In genomic region chr17:40275519-40275918, GRCm38 (mm10) we compare ENCODE assay signal across 24 mouse cellular contexts. TPM values are rescaled to one million over a fixed set of nuclear protein-coding genes. Genes with fewer than 3 reads are reported as not detected.
"Had no signal": no experiment of that assay in that cellular context is flagged by ENCODE, and none has a peak within 500 bp of the region (broad histone marks: within the 10 kb centered on the region; RNA-seq: fewer than 3 reads in every experiment).

No protein-coding gene starts in this region.

- ATAC-seq: midbrain, embryonic 16.5 days had no signal

- H3K27ac ChIP-seq: midbrain, embryonic 10.5 days; midbrain, embryonic 12.5 days; neural tube, embryonic 12.5 days; stomach, embryonic 15.5 days; stomach, postnatal 0 days had no signal

- H3K9me3 ChIP-seq: midbrain, embryonic 10.5 days; midbrain, embryonic 12.5 days; neural tube, embryonic 12.5 days; stomach, embryonic 15.5 days had no signal

- H3K27me3 ChIP-seq: midbrain, embryonic 12.5 days; neural tube, embryonic 12.5 days; stomach, embryonic 15.5 days had no signal

- H3K4me2 ChIP-seq: lung, embryonic 14.5 days; midbrain, embryonic 12.5 days; neural tube, embryonic 12.5 days; stomach, embryonic 15.5 days had no signal

- H3K4me1 ChIP-seq: midbrain, embryonic 10.5 days; midbrain, embryonic 12.5 days; neural tube, embryonic 12.5 days; stomach, embryonic 15.5 days had no signal

- H3K4me3 ChIP-seq: midbrain, embryonic 10.5 days; midbrain, embryonic 12.5 days; myocyte; neural tube, embryonic 12.5 days; stomach, embryonic 15.5 days had no signal

- DNase-seq: lung, adult 18-20 months; lung, embryonic 14.5 days; lung, postnatal 10 days; lung, postnatal 4 days; right cerebral cortex, postnatal 14 days; thymus, adult 2 months; thymus, postnatal 25 days; thymus, postnatal 4 days had no signal

- H3K36me3 ChIP-seq: midbrain, embryonic 10.5 days; midbrain, embryonic 12.5 days; neural tube, embryonic 12.5 days; stomach, embryonic 15.5 days had no signal

- H3K9ac ChIP-seq: lung, embryonic 14.5 days; midbrain, embryonic 12.5 days; neural tube, embryonic 12.5 days; stomach, embryonic 15.5 days had no signal

RNA-seq across cellular contexts. Expression of gene Crisp3, which starts 33.4 kb away (rescaled TPM):
- total RNA-seq: megakaryocyte, adult 5-6 weeks; megakaryocyte-erythroid progenitor cell, adult 5-6 weeks had no signal
- polyA plus RNA-seq: lung, embryonic 14.5 days; lung, embryonic 16.5 days; midbrain, embryonic 10.5 days; midbrain, embryonic 12.5 days; midbrain, embryonic 14.5 days; midbrain, embryonic 16.5 days; myocyte; neural tube, embryonic 12.5 days; neural tube, embryonic 14.5 days; stomach, embryonic 15.5 days; stomach, postnatal 0 days; testis, adult 2 months; thymus, adult 2 months; urinary bladder, adult 2 months had no signal

RNA-seq across cellular contexts. Expression of gene Crisp1, which starts 43.5 kb away (rescaled TPM):
- total RNA-seq: megakaryocyte, adult 5-6 weeks; megakaryocyte-erythroid progenitor cell, adult 5-6 weeks; neutrophil, adult 5-6 weeks had no signal
- polyA plus RNA-seq: lung, embryonic 14.5 days; lung, embryonic 16.5 days; midbrain, embryonic 10.5 days; midbrain, embryonic 12.5 days; midbrain, embryonic 14.5 days; midbrain, embryonic 16.5 days; myocyte; neural tube, embryonic 12.5 days; neural tube, embryonic 14.5 days; spleen, adult 2 months; urinary bladder, adult 2 months had no signal
